ENCODE assay signal across 8 mouse cellular contexts in genomic region chr11:94989562-94990017, GRCm38 (mm10). TPM values are rescaled to one million over a fixed set of nuclear protein-coding genes. Genes with fewer than 3 reads are reported as not detected.
DNase-seq lines count a peak whose midpoint lies in the region; ATAC-seq and TF ChIP-seq lines count a peak whose summit lies in the region.

No protein-coding gene starts in this region.

- peak overlapping the region; percentile 79 to 87 for H3K4me3 ChIP-seq in MEL (ENCODE audit: control insufficient read depth in 1 of 2, insufficient read depth in 1 of 2, low read depth in 2 of 2, low read length in 2 of 2)
- peak overlapping the region; percentile 91 for H3K4me3 ChIP-seq in forebrain, embryonic 13.5 days
- peak overlapping the region; percentile 97 for H3K4me3 ChIP-seq in neural tube, embryonic 14.5 days (ENCODE audit: low read depth, low read length)

- DNase-seq in MEL (ENCODE audit: low read depth, low spot score) = peak; percentile 96
- peak; percentile 75 to 82 for DNase-seq in heart, postnatal 14 days
- DNase-seq in kidney, postnatal 4 days = peak; percentile 81 to 89
- DNase-seq in lung, adult 18-20 months = peak; percentile 84 to 89
- DNase-seq in testis, postnatal 14 days (ENCODE audit: low spot score) = peak; percentile 86

- peak overlapping the region; percentile 86 for H3K27ac ChIP-seq in MEL (ENCODE audit: control insufficient read depth, low read depth, low read length)
- peak overlapping the region; percentile 92 for H3K27ac ChIP-seq in forebrain, embryonic 13.5 days
- H3K27ac ChIP-seq in neural tube, embryonic 14.5 days (ENCODE audit: low read depth, low read length) = peak overlapping the region; percentile 91

- TF ChIP-seq RAD21 in MEL (IDR thresholded peaks at IDR 0.05; ENCODE audit: low read depth, low read length) = no peak

- peak; percentile 38; the same call in 1 of the 2 replicates for ATAC-seq in cerebellum, adult (ENCODE audit: insufficient number of reproducible peaks, low FRiP score, low TSS enrichment)
- peak; percentile 72 for ATAC-seq in forebrain, embryonic 13.5 days
- peak; percentile 68 for ATAC-seq in neural tube, embryonic 14.5 days (ENCODE audit: low read depth)

- TF ChIP-seq EP300 in MEL (IDR thresholded peaks at IDR 0.05; ENCODE audit: low read depth in 1 of 2, low read length in 2 of 2) = peak in 1 of 2 experiments; percentile 81; a peak in 3 of 4 replicates

- H3K4me2 ChIP-seq in forebrain, embryonic 13.5 days = peak overlapping the region; percentile 100
- H3K4me2 ChIP-seq in neural tube, embryonic 14.5 days (ENCODE audit: low read depth, low read length) = peak overlapping the region; percentile 100

- no peak for TF ChIP-seq CTCF in MEL (IDR thresholded peaks at IDR 0.05 in 2 of 3, conservative IDR thresholded peaks at IDR 0.05 in 1 of 3; ENCODE audit: control insufficient read depth in 1 of 3, insufficient read depth in 1 of 3, low read depth in 2 of 3, low read length in 3 of 3, poor library complexity in 1 of 3, severe bottlenecking in 1 of 3)

- TF ChIP-seq POLR2A in MEL (IDR thresholded peaks at IDR 0.05; ENCODE audit: control insufficient read depth in 1 of 2, insufficient read depth in 1 of 2, low read depth in 1 of 2, low read length in 2 of 2, poor library complexity in 1 of 2) = peak in 1 of 2 experiments; percentile 76; a peak in 2 of 4 replicates

- H3K9ac ChIP-seq in MEL (ENCODE audit: control insufficient read depth, low read depth, low read length, poor library complexity, severe bottlenecking) = peak overlapping the region; percentile 97
- H3K9ac ChIP-seq in forebrain, embryonic 13.5 days = peak overlapping the region; percentile 95
- peak overlapping the region; percentile 63 for H3K9ac ChIP-seq in neural tube, embryonic 14.5 days (replicated peaks; ENCODE audit: low read depth, low read length)

- H3K9me3 ChIP-seq in MEL (replicated peaks; ENCODE audit: insufficient read depth, low read length) = no peaks in the 10 kb centered on the region
- H3K9me3 ChIP-seq in forebrain, embryonic 13.5 days (replicated peaks) = no peaks in the 10 kb centered on the region
- no peaks in the 10 kb centered on the region for H3K9me3 ChIP-seq in neural tube, embryonic 14.5 days (ENCODE audit: control insufficient read depth, low read length)

- H3K4me1 ChIP-seq in MEL (ENCODE audit: control insufficient read depth in 1 of 2, insufficient read depth in 2 of 2, low read length in 2 of 2) = peaks cover 13 to 37% of the 10 kb centered on the region in 2 experiments
- H3K4me1 ChIP-seq in forebrain, embryonic 13.5 days = peaks cover 60% of the 10 kb centered on the region
- H3K4me1 ChIP-seq in neural tube, embryonic 14.5 days (ENCODE audit: control insufficient read depth, insufficient read depth, low read length) = peaks cover 35% of the 10 kb centered on the region

- H3K27me3 ChIP-seq in MEL (ENCODE audit: control insufficient read depth in 1 of 2, insufficient read depth in 2 of 2, low read length in 2 of 2) = no peaks in the 10 kb centered on the region
- no peaks in the 10 kb centered on the region for H3K27me3 ChIP-seq in forebrain, embryonic 13.5 days
- H3K27me3 ChIP-seq in neural tube, embryonic 14.5 days (ENCODE audit: control insufficient read depth, insufficient read depth, low read length) = peaks cover 4% of the 10 kb centered on the region; the same call in 1 of the 2 replicates

- peaks cover 0 to 22% of the 10 kb centered on the region in 2 experiments; a peak in 2 of 4 replicates for H3K36me3 ChIP-seq in MEL (ENCODE audit: control insufficient read depth in 1 of 2, insufficient read depth in 2 of 2, low read length in 2 of 2)
- H3K36me3 ChIP-seq in forebrain, embryonic 13.5 days (ENCODE audit: poor library complexity, severe bottlenecking) = no peaks in the 10 kb centered on the region
- no peaks in the 10 kb centered on the region for H3K36me3 ChIP-seq in neural tube, embryonic 14.5 days (ENCODE audit: control insufficient read depth, insufficient read depth, low read length)

- intact Hi-C loops in heart, postnatal 14 days (cut with DNase I) = no loop called here

- WGBS in forebrain, embryonic 13.5 days = under 1% methylated on average over 12 of the region's 12 CpGs
- 0% methylated on average over 12 of the region's 12 CpGs for WGBS in neural tube, embryonic 14.5 days

- peaks cover 48% of the 10 kb centered on the region for H3K79me2 ChIP-seq in MEL (ENCODE audit: control insufficient read depth, insufficient read depth, low read length, poor library complexity)

TF ChIP-seq in MEL, 35 proteins besides CTCF, POLR2A, EP300 and RAD21 (continues in another document):
- no peak for TF ChIP-seq E2F4 (IDR thresholded peaks at IDR 0.05; ENCODE audit: borderline replicate concordance, low read depth, low read length)
- peak; percentile 100 for TF ChIP-seq MAZ (IDR thresholded peaks at IDR 0.05; ENCODE audit: low read depth, low read length)
- peak; percentile 94 for TF ChIP-seq ELF1 (IDR thresholded peaks at IDR 0.05; ENCODE audit: low read depth, low read length)
- TF ChIP-seq GATA1 (IDR thresholded peaks at IDR 0.05; ENCODE audit: low read depth, low read length) = peak; percentile 39; the same call in 1 of the 2 replicates
- TF ChIP-seq CHD2 (IDR thresholded peaks at IDR 0.05; ENCODE audit: low read length) = 0 out of 2 replicates have a peak, but pooled peaks have one; percentile 39
- peak; percentile 100 for TF ChIP-seq SIN3A (IDR thresholded peaks at IDR 0.05; ENCODE audit: low read length)
- TF ChIP-seq MAX (IDR thresholded peaks at IDR 0.05; ENCODE audit: low read length) = peak; percentile 67
- no peak for TF ChIP-seq NRF1 (IDR thresholded peaks at IDR 0.05; ENCODE audit: insufficient read depth, low read depth, low read length, poor library complexity, severe bottlenecking)
- TF ChIP-seq USF2 (IDR thresholded peaks at IDR 0.05; ENCODE audit: borderline replicate concordance in 1 of 2, insufficient read depth in 1 of 2, low read depth in 1 of 2, low read length in 2 of 2) = no peak
- peak; percentile 57; the same call in 1 of the 2 replicates for TF ChIP-seq ZMIZ1 (IDR thresholded peaks at IDR 0.05; ENCODE audit: low read depth, low read length)
- TF ChIP-seq CHD1 (IDR thresholded peaks at IDR 0.05; ENCODE audit: low read depth, low read length) = peak; percentile 23; the same call in 1 of the 2 replicates
- TF ChIP-seq ZKSCAN1 (IDR thresholded peaks at IDR 0.05; ENCODE audit: low read depth, low read length) = no peak
- no peak for TF ChIP-seq ZNF384 (IDR thresholded peaks at IDR 0.05; ENCODE audit: low read depth, low read length)
- no peak for TF ChIP-seq ZC3H11A (IDR thresholded peaks at IDR 0.05; ENCODE audit: low read depth, low read length)
- TF ChIP-seq MAFK (IDR thresholded peaks at IDR 0.05; ENCODE audit: borderline replicate concordance, low read depth, low read length) = no peak
- peak; percentile 95 for TF ChIP-seq BHLHE40 (IDR thresholded peaks at IDR 0.05; ENCODE audit: borderline replicate concordance, low read depth, low read length)
- no peak for TF ChIP-seq JUND (IDR thresholded peaks at IDR 0.05; ENCODE audit: low read depth, low read length)
- TF ChIP-seq KAT2A (conservative IDR thresholded peaks at IDR 0.05; ENCODE audit: low read depth, low read length) = peak; percentile 53; the same call in 1 of the 2 replicates
- no peak; the same call in 1 of the 2 replicates for TF ChIP-seq POLR2AphosphoS2 (IDR thresholded peaks at IDR 0.05; ENCODE audit: low read length)
- TF ChIP-seq MEF2A (IDR thresholded peaks at IDR 0.05; ENCODE audit: extremely low read depth, insufficient replicate concordance, low read depth, low read length, poor library complexity, severe bottlenecking) = no peak

RNA-seq across cellular contexts. Expression of gene Ppp1r9b, which starts 1.2 kb away (rescaled TPM):
- 113 and 150 TPM in 2 replicates for total RNA-seq in MEL (2012; rRNA removed)
- polyA plus RNA-seq in MEL (2012; ENCODE audit: insufficient read depth in 1 of 2, insufficient read length in 2 of 2, low read depth in 1 of 2, low replicate concordance in 2 of 2, missing spikeins in 1 of 2) = 100 to 1,000 TPM in 1 of 2 experiments, 10 to 100 TPM in 1; 47.0 to 169 TPM
- 15.8 and 16.3 TPM in 2 replicates for polyA plus RNA-seq in forebrain, embryonic 13.5 days (2015; fragmentation: Nextera tagmentation; extraction: Ambion mirVana)
- 10 to 100 TPM; 50.5 to 52.1 TPM for total RNA-seq in heart, postnatal 14 days (2021)
- polyA plus RNA-seq in neural tube, embryonic 14.5 days (2014; fragmentation: Nextera tagmentation; extraction: Ambion mirVana) = 27.7 and 29.8 TPM in 2 replicates

RNA-seq across cellular contexts. Expression of gene Sgca, which starts 13.5 kb away (rescaled TPM):
- not detected in 2 replicates for total RNA-seq in MEL (2012; rRNA removed)
- polyA plus RNA-seq in MEL (2012; ENCODE audit: insufficient read depth in 1 of 2, insufficient read length in 2 of 2, low read depth in 1 of 2, low replicate concordance in 2 of 2, missing spikeins in 1 of 2) = not detected
- not detected in 2 replicates for polyA plus RNA-seq in forebrain, embryonic 13.5 days (2015; fragmentation: Nextera tagmentation; extraction: Ambion mirVana)
- total RNA-seq in heart, postnatal 14 days (2021) = 100 to 1,000 TPM; 135 to 139 TPM
- not detected in 2 replicates for polyA plus RNA-seq in neural tube, embryonic 14.5 days (2014; fragmentation: Nextera tagmentation; extraction: Ambion mirVana)

RNA-seq across cellular contexts. Expression of gene Samd14, which starts 20.1 kb away (rescaled TPM):
- 35.8 and 57.6 TPM in 2 replicates for total RNA-seq in MEL (2012; rRNA removed)
- 1,000 to 10,000 TPM in 1 of 2 experiments, 100 to 1,000 TPM in 1; 101 to 1,219 TPM for polyA plus RNA-seq in MEL (2012; ENCODE audit: insufficient read depth in 1 of 2, insufficient read length in 2 of 2, low read depth in 1 of 2, low replicate concordance in 2 of 2, missing spikeins in 1 of 2)
- polyA plus RNA-seq in forebrain, embryonic 13.5 days (2015; fragmentation: Nextera tagmentation; extraction: Ambion mirVana) = 89.2 and 95.0 TPM in 2 replicates
- total RNA-seq in heart, postnatal 14 days (2021) = 1 to 10 TPM; 2.2 TPM
- 131 and 144 TPM in 2 replicates for polyA plus RNA-seq in neural tube, embryonic 14.5 days (2014; fragmentation: Nextera tagmentation; extraction: Ambion mirVana)

RNA-seq across cellular contexts. Expression of gene Hils1, which starts 22.2 kb away (rescaled TPM):
- total RNA-seq in MEL (2012; rRNA removed) = not detected in 2 replicates
- polyA plus RNA-seq in MEL (2012; ENCODE audit: insufficient read depth in 1 of 2, insufficient read length in 2 of 2, low read depth in 1 of 2, low replicate concordance in 2 of 2, missing spikeins in 1 of 2) = not detected
- not detected in 2 replicates for polyA plus RNA-seq in forebrain, embryonic 13.5 days (2015; fragmentation: Nextera tagmentation; extraction: Ambion mirVana)
- not detected for total RNA-seq in heart, postnatal 14 days (2021)
- not detected in 2 replicates for polyA plus RNA-seq in neural tube, embryonic 14.5 days (2014; fragmentation: Nextera tagmentation; extraction: Ambion mirVana)

RNA-seq across cellular contexts. Expression of gene Pdk2, which starts 51.6 kb away (rescaled TPM):
- total RNA-seq in MEL (2012; rRNA removed) = 0.56 and 0.81 TPM in 2 replicates
- polyA plus RNA-seq in MEL (2012; ENCODE audit: insufficient read depth in 1 of 2, insufficient read length in 2 of 2, low read depth in 1 of 2, low replicate concordance in 2 of 2, missing spikeins in 1 of 2) = 1 to 10 TPM in 1 of 2 experiments, not detected in 1; 8.0 TPM
- polyA plus RNA-seq in forebrain, embryonic 13.5 days (2015; fragmentation: Nextera tagmentation; extraction: Ambion mirVana) = 19.7 and 20.2 TPM in 2 replicates
- 100 to 1,000 TPM; 297 to 326 TPM for total RNA-seq in heart, postnatal 14 days (2021)
- 21.8 and 23.1 TPM in 2 replicates for polyA plus RNA-seq in neural tube, embryonic 14.5 days (2014; fragmentation: Nextera tagmentation; extraction: Ambion mirVana)

Comparison
In these comparisons a context has a peak if more than half of its experiments do, and no peak if none do; other contexts are left out.
1. Peak in every context shown above with its lines: DNase-seq, ATAC-seq, H3K4me3 ChIP-seq and H3K27ac ChIP-seq.